Mouse (Mus musculus): Measurements from ENCODE around the gene Hyal4. TPM values are rescaled to one million over a fixed set of nuclear protein-coding genes. Genes with fewer than 3 reads are reported as not detected.

Gene Hyal4
- not detected for total RNA-seq (2021)
- long read RNA-seq, experiment 1 = 0 reads
- long read RNA-seq, experiment 2 = 0 reads

DNA sequence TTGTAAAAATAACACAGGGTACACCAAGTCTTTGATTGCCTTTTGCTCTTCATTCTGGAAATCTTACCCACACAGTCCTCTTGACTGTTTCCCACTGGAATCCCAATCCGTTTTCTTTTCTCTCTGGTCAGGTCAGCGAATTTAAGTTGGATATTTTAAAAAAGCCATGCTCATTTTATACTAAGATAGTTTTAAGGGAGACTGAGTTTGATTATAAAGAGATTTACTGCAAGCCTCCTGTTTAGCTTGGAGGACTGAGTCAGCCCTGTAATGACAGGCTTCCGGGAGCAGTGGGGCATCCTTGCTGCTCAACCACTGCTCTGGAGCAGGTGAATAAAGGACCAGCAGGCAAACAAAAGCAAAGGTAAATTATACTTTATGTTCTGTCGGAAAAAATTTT lies at the start of gene Hyal4:
Gene Hyal4 (plus strand): TSS at position 301 of the 400 bp plus-strand sequence.
- intact Hi-C loops (cut with DNase I) = no loop called here
- no peak for DNase-seq (ENCODE audit: low spot score in 2 of 2)

DNA sequence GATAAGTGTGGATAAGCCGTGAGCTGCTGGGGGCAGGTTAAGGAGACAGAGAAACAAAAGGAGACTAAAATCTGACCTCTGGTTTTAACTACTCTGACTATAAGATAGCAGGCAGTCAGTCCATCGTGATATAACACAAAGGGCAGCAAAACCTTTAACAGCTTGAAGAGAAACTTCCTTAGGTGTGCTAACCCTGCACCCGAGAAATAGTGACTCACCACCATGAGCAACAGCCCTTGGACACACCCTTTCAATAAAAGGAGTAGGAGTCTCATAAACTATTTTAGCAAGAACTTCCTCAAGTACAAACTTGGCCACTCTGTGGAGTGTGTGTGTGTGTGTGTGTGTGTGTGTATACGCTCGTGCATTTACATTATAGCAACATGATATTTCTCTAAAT lies 41.0 kb upstream of the Hyal4 start:
- intact Hi-C loops (cut with DNase I) = no loop called here
- DNase-seq (ENCODE audit: low spot score in 2 of 2) = no peak

- no peak for DNase-seq (ENCODE audit: low spot score in 2 of 2)
- intact Hi-C loops (cut with DNase I) = no loop called here
These were observed 40.6 kb upstream of the Hyal4 start for GRCm38 (mm10) chr6:24707499-24707898.

- peak; percentile 55 to 57 for DNase-seq (ENCODE audit: low spot score in 2 of 2)
- intact Hi-C loops (cut with DNase I) = loop anchor here (5.0 to 10.0 kb wide), 4 partner anchors 149 to 1043 kb away; no protein-coding TSS in a partner anchor
These were observed 26.6 kb upstream of the Hyal4 start for GRCm38 (mm10) chr6:24721317-24722099.

GRCm38 (mm10) chr6:24728130-24728529 lies 20.0 kb upstream of the Hyal4 start:
- no peak for DNase-seq (ENCODE audit: low spot score in 2 of 2)
- intact Hi-C loops (cut with DNase I) = loop anchor here (10.0 kb wide), 1 partner anchor 1037 kb away; no protein-coding TSS in a partner anchor

DNA sequence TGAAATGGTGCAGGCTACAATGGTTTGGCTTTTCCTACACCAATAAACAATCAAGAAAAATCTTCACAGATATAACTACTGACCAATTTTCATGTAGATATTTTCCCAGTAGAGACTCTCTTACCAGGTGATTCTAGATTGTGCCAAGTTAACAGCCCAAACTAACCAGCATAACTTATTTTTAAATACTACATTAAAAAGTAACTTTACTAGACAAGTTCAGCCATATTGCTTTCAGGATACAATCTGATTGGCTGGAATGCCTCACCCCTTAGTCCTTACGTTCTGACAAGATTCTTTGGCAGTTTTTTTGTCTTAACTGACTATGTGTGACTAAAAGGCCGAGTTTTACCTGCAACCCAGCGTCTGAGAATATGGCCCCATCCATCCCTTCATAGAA lies 15.2 kb upstream of the Hyal4 start, which contains the start of gene Hyal6:
Gene Hyal6 (plus strand): TSS at position 301 of the 400 bp plus-strand sequence.
- intact Hi-C loops (cut with DNase I) = no loop called here
- no peak for DNase-seq (ENCODE audit: low spot score in 2 of 2)

GRCm38 (mm10) chr6:24734565-24734964 lies 13.6 kb upstream of the Hyal4 start:
- DNase-seq (ENCODE audit: low spot score in 2 of 2) = no peak
- intact Hi-C loops (cut with DNase I) = no loop called here

DNA sequence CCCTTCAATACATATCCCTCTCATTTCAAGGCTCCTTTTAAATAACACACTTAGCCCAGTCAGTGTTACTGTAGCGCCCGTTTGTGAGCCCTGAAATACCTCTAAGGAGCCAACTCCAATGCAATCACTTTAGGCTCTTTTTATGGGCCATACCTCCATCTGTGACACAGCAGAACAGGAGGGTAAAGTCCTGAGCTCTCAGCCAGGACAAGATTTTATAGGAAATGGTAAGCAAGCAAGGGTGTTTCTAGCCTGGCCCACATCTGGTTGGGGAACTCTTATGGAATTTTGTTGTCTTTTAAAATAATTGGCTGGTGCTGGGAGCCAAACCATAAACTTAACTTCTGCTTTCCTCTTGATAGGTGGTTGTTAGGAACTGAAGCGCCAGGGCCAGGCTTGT lies 11.2 kb downstream of the Hyal4 start:
- no peak for DNase-seq (ENCODE audit: low spot score in 2 of 2)
- intact Hi-C loops (cut with DNase I) = no loop called here

- DNase-seq (ENCODE audit: low spot score in 2 of 2) = no peak
- intact Hi-C loops (cut with DNase I) = no loop called here
These were observed 18.1 kb downstream of the Hyal4 start for GRCm38 (mm10) chr6:24766261-24766660.

- no peak for DNase-seq (ENCODE audit: low spot score in 2 of 2)
- intact Hi-C loops (cut with DNase I) = no loop called here
These were observed 31.1 kb downstream of the Hyal4 start for GRCm38 (mm10) chr6:24779182-24779581.

- no peak for DNase-seq (ENCODE audit: low spot score in 2 of 2)
- intact Hi-C loops (cut with DNase I) = no loop called here
These were observed 42.8 kb downstream of the Hyal4 start, which contains the start of gene Spam1 for GRCm38 (mm10) chr6:24790888-24791287. Spam1 (plus strand) TSS chr6:24791188.

Other genes starting within 250 kb of the Hyal4 start
- gene Iqub, start 233.3 kb upstream of the Hyal4 start, total RNA-seq (2021) = under 1 TPM; 0.79 to 0.95 TPM
- gene Ndufa5, start 220.3 kb upstream of the Hyal4 start, total RNA-seq (2021) = 100 to 1,000 TPM; 223 to 227 TPM
- not detected for gene Asb15, start 220.2 kb upstream of the Hyal4 start, total RNA-seq (2021)
- gene Lmod2, start 150.6 kb upstream of the Hyal4 start, total RNA-seq (2021) = not detected
- gene Wasl, start 83.3 kb upstream of the Hyal4 start, total RNA-seq (2021) = 10 to 100 TPM; 78.5 to 81.9 TPM
- gene Hyal6, start 15.1 kb upstream of the Hyal4 start, total RNA-seq (2021) = not detected
- not detected for gene Spam1, start 42.9 kb downstream of the Hyal4 start, total RNA-seq (2021)
- not detected for gene Hyal5, start 109.7 kb downstream of the Hyal4 start, total RNA-seq (2021)
- gene Tmem229a, start 208.0 kb downstream of the Hyal4 start, total RNA-seq (2021) = 10 to 100 TPM; 40.9 to 41.2 TPM